Mouse (Mus musculus) liver, adult 2 months (tissue): ENCODE data around the gene Myl6. TPM values are rescaled to one million over a fixed set of nuclear protein-coding genes. Genes with fewer than 3 reads are reported as not detected.

Experiments used
- DNase-seq: peaks from one replicate; pipeline ENCODE4 v3.0.0-alpha.2; 2011; ENCODE audit warnings: low read depth, low spot score; ENCODE audit errors: extremely low read depth
- H3K27ac ChIP-seq: fragments of 200-500 bp; replicated peaks from 2 replicates; pipeline ENCODE4 v1.5.1; 2012; ENCODE audit warnings: low read depth, mild to moderate bottlenecking, control low read depth, inconsistent platforms, low read length; ENCODE audit not compliant: insufficient read depth
- H3K27me3 ChIP-seq: fragments of 200-500 bp; 2 replicates; pipeline ENCODE4 v1.6.1; 2012; ENCODE audit warnings: mild to moderate bottlenecking, moderate library complexity, low read length, inconsistent platforms; ENCODE audit not compliant: control insufficient read depth, insufficient read depth
- H3K36me3 ChIP-seq: fragments of 200-500 bp; 2 replicates; pipeline ENCODE4 v1.6.1; 2012; ENCODE audit warnings: low read length, inconsistent platforms; ENCODE audit not compliant: control insufficient read depth, insufficient read depth
- H3K4me1 ChIP-seq: fragments of 200-500 bp; 2 replicates; pipeline ENCODE4 v1.6.1; 2011; ENCODE audit warnings: low read length; ENCODE audit not compliant: control insufficient read depth, insufficient read depth
- H3K4me3 ChIP-seq: fragments of 200-500 bp; 2 replicates; pipeline ENCODE4 v1.5.1; 2011; ENCODE audit warnings: low read depth, mild to moderate bottlenecking, control low read depth, low read length, moderate library complexity; ENCODE audit not compliant: insufficient read depth
- H3K79me2 ChIP-seq: fragments of 200-500 bp; 2 replicates; pipeline ENCODE4 v1.6.1; 2012; ENCODE audit warnings: inconsistent platforms, mild to moderate bottlenecking, low read length, moderate library complexity; ENCODE audit not compliant: control insufficient read depth, insufficient read depth
- H3K9ac ChIP-seq: fragments of 200-500 bp; 2 replicates; pipeline ENCODE4 v1.6.1; 2012; ENCODE audit warnings: low read depth, mild to moderate bottlenecking, control low read depth, inconsistent platforms, low read length
- CTCF ChIP-seq: fragments of 200-500 bp; IDR thresholded peaks from 2 replicates; pipeline ENCODE4 v1.5.1; 2011; ENCODE audit warnings: low read depth, low read length, control low read depth
- POLR2A ChIP-seq: fragments of 200-500 bp; IDR thresholded peaks from 2 replicates; pipeline ENCODE4 v1.6.1; 2011; ENCODE audit warnings: low read length, control low read depth; ENCODE audit not compliant: insufficient read depth; ENCODE audit errors: extremely low read depth
- WGBS: fragments of 180-500 bp; shearing (Covaris S2); methylation state at CpG from one replicate; pipeline ENCODE4 v1.1.7; 2018; 5-methylcytosine and 5-hydroxymethylcytosine counted together
- polyA plus RNA-seq: library from polyadenylated mRNA; depleted of rRNA; stranded (reverse); fragments of >200 nt; gene quantifications from 2 replicates; pipeline ENCODE4 v1.2.3, GENCODE M21; 2012
- total RNA-seq: library from RNA; depleted of rRNA; stranded (reverse); fragments of >200 nt; gene quantifications from 2 replicates; pipeline ENCODE4 v1.2.3, GENCODE M21; 2014

Gene Myl6
- total and polyA plus RNA-seq, 2 experiments: 556 to 575 TPM

GRCm38 (mm10) chr10:128458348-128458718 is 35.6 kb downstream of the Myl6 start:
- TF ChIP-seq CTCF (no peak), POLR2A (0 out of 2 replicates have a peak, but pooled peaks have one; percentile 35)
- under 1% methylated on average over 29 of the region's 29 CpGs for WGBS
- Histone ChIP-seq H3K4me3 (peak overlapping the region; percentile 81), H3K9ac (peak overlapping the region; percentile 99), H3K27me3 (no peaks in the 10 kb centered on the region), H3K27ac (peak overlapping the region; percentile 79), H3K79me2 (peaks cover 9% of the 10 kb centered on the region; the same call in 1 of the 2 replicates), H3K36me3 (peaks cover 12% of the 10 kb centered on the region), H3K4me1 (peaks cover 10% of the 10 kb centered on the region)
- DNase-seq: peak; percentile 66

DNA sequence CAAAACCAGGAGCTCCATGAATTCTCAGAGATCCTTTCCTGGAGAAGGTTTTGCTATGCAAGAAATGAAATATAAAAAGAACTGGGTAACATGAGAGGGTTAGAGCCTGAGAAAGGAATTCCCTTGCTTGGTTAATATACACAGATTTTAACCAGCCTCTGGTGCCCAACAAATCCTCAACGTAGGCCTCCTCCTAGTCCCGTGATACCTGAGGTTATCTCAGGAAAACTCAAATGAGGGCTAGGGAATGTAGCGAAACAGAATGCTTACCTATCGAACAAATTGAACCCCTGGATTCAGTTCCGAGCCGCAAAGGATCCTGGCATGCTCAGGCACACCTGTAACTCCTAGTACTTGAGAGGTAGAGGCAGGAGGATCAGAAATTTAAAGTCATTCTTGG is 36.3 kb downstream of the Myl6 start:
- 91% methylated on average over 6 of the region's 6 CpGs for whole genome bisulfite sequencing
- no peak overlapping the region for H3K9ac ChIP-seq
- no peak for DNase-seq
- H3K36me3 ChIP-seq: peaks cover 7% of the 10 kb centered on the region
- TF ChIP-seq CTCF (no peak), POLR2A (no peak)
- H3K27ac ChIP-seq: no peak overlapping the region
- H3K79me2 ChIP-seq: peaks cover 9% of the 10 kb centered on the region; the same call in 1 of the 2 replicates
- no peak overlapping the region for H3K4me3 ChIP-seq
- no peaks in the 10 kb centered on the region for H3K27me3 ChIP-seq
- H3K4me1 ChIP-seq: peaks cover 10% of the 10 kb centered on the region

GRCm38 (mm10) chr10:128455280-128455679 is 38.7 kb downstream of the Myl6 start:
- Histone ChIP-seq H3K4me1 (peaks cover 6% of the 10 kb centered on the region), H3K36me3 (no peaks in the 10 kb centered on the region), H3K9ac (no peak overlapping the region), H3K79me2 (peaks cover 5% of the 10 kb centered on the region; the same call in 1 of the 2 replicates), H3K4me3 (no peak overlapping the region), H3K27me3 (no peaks in the 10 kb centered on the region), H3K27ac (no peak overlapping the region)
- DNase-seq: peak; percentile 74
- WGBS: 3% methylated on average over 6 of the region's 6 CpGs
- no peak for TF ChIP-seq POLR2A
- 0 out of 2 replicates have a peak, but pooled peaks have one; percentile 24 for TF ChIP-seq CTCF

GRCm38 (mm10) chr10:128454471-128454870 is 39.5 kb downstream of the Myl6 start:
- no peaks in the 10 kb centered on the region for H3K36me3 ChIP-seq
- DNase-seq: no peak
- H3K4me1 ChIP-seq: peaks cover 3% of the 10 kb centered on the region; the same call in 1 of the 2 replicates
- no peaks in the 10 kb centered on the region for H3K79me2 ChIP-seq
- WGBS: 87% methylated on average over 3 of the region's 3 CpGs
- H3K9ac ChIP-seq: no peak overlapping the region
- TF ChIP-seq POLR2A (no peak), CTCF (no peak)
- no peak overlapping the region for H3K4me3 ChIP-seq
- H3K27ac ChIP-seq: no peak overlapping the region
- no peaks in the 10 kb centered on the region for H3K27me3 ChIP-seq

DNA sequence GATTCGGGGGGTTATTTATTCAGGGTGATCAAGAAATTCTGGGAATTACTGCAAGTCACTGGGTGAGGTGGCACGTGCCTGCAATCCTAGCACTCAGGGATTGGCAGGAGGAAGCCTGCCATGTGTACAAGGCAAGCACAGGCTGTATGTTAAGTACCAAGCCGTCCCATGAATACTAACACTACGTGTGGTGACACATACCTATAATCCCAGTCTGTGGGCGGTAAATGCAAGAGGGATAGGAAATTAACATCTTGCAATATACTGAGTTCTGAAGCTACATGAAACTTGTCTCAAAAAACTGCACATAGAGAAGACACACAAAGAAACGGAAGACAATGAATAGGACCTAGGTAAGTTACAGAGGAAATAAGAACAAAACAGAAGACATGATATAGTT is 42.9 kb downstream of the Myl6 start:
- Histone ChIP-seq H3K79me2 (no peaks in the 10 kb centered on the region), H3K36me3 (no peaks in the 10 kb centered on the region), H3K4me1 (peaks cover 3% of the 10 kb centered on the region; the same call in 1 of the 2 replicates), H3K27me3 (no peaks in the 10 kb centered on the region), H3K4me3 (no peak overlapping the region), H3K27ac (no peak overlapping the region), H3K9ac (no peak overlapping the region)
- no peak for TF ChIP-seq CTCF
- TF ChIP-seq POLR2A: no peak
- 86% methylated on average over 6 of the region's 6 CpGs for WGBS
- no peak for DNase-seq

GRCm38 (mm10) chr10:128445407-128445806 is 48.5 kb downstream of the Myl6 start:
- TF ChIP-seq POLR2A (no peak), CTCF (no peak)
- 0 out of 2 replicates have a peak overlapping the region, but pooled peaks have one; percentile 19 for H3K9ac ChIP-seq

More at GRCm38 (mm10) chr10:128445407-128445806, 48.5 kb downstream of the Myl6 start:
- Histone ChIP-seq H3K27ac (peak overlapping the region; percentile 72), H3K4me1 (no peaks in the 10 kb centered on the region), H3K4me3 (no peak overlapping the region), H3K36me3 (no peaks in the 10 kb centered on the region), H3K79me2 (no peaks in the 10 kb centered on the region), H3K27me3 (no peaks in the 10 kb centered on the region)
- no peak for DNase-seq
- WGBS: 71% methylated on average over 4 of the region's 4 CpGs
